Mouse (Mus musculus): ENCODE measurements at regions not wholly inside any gene's neighbourhood (a gene's known extent, or its start where the extent isn't known, plus 50 kb on each side); places are given as distances from the start of the nearest gene placed in this dataset.
A peak's percentile ranks its signal among the peaks of the same experiment; 100 is the strongest.

DNA sequence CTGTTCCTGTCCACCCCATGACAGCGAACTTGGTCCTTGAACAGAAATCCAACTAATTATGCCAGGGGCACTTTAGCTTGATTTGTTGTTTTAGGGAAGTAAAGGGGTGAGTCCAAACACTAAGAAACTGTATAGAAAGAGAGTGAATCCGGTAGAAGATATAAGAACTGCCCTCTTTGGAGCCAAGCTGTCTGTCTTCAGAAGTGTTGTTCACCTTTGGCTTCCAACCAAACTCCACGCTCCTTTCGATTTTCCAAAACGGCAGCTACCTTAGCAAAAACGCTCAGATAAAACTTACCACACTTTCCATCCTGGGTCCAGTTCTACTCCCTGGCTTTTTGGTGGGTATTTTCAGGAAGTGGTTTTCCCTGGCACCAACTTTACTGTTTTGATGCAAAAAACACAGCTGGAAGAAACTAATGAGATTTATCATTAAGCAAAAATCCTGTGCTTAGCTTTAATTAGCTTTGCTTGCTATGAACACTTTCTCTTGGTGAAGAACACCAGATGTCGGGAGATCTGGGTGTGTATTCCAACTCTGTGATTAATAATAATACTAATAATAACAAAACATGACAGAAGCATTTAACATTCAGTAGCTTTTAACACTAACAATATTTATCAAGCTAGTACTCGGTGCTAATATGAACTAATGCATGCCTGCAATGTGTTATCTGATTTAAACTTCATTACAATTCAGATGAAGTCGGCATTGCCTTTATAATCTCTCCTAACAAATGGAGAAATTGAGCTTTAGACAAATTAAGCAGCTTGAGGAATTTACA, 365.3 kb downstream of the Ets1 start:
- WGBS: 48% methylated on average over 9 of the region's 9 CpGs
- Histone ChIP-seq H3K4me2 (peak overlapping the region; percentile 20; the same call in 1 of the 2 replicates), H3K9me3 (replicated peaks) (0 out of 2 replicates have a peak, but pooled peaks cover 2% of the 10 kb centered on the region), H3K4me3 (replicated peaks) (no peak overlapping the region), H3K36me3 (no peaks in the 10 kb centered on the region), H3K9ac (no peak overlapping the region), H3K27ac (no peak overlapping the region), H3K4me1 (peaks cover 8% of the 10 kb centered on the region; the same call in 1 of the 2 replicates), H3K27me3 (no peaks in the 10 kb centered on the region)
- no peak for ATAC-seq (replicated peaks; ENCODE audit: low FRiP score)

GRCm38 (mm10) chr9:33003880-33004279, 367.9 kb downstream of the Ets1 start:
- no peak overlapping the region for H3K4me2 ChIP-seq

GRCm38 (mm10) chr9:33004536-33004935, 368.5 kb downstream of the Ets1 start:
- H3K27me3 ChIP-seq: no peaks in the 10 kb centered on the region
- H3K36me3 ChIP-seq: no peaks in the 10 kb centered on the region
- no peaks in the 10 kb centered on the region for H3K9me3 ChIP-seq (replicated peaks)
- no peak overlapping the region for H3K9ac ChIP-seq
- H3K27ac ChIP-seq: no peak overlapping the region
- H3K4me2 ChIP-seq: no peak overlapping the region
- H3K4me1 ChIP-seq: peaks cover 8% of the 10 kb centered on the region; the same call in 1 of the 2 replicates
- WGBS: 91% methylated on average over 3 of the region's 3 CpGs
- ATAC-seq (replicated peaks; ENCODE audit: low FRiP score): no peak
- no peak overlapping the region for H3K4me3 ChIP-seq (replicated peaks)

More at GRCm38 (mm10) chr9:33003880-33004279, 367.9 kb downstream of the Ets1 start:
- Histone ChIP-seq H3K4me1 (peaks cover 8% of the 10 kb centered on the region; the same call in 1 of the 2 replicates), H3K27me3 (no peaks in the 10 kb centered on the region), H3K9me3 (replicated peaks) (no peaks in the 10 kb centered on the region), H3K27ac (no peak overlapping the region), H3K4me3 (replicated peaks) (no peak overlapping the region), H3K9ac (no peak overlapping the region), H3K36me3 (no peaks in the 10 kb centered on the region)
- ATAC-seq (replicated peaks; ENCODE audit: low FRiP score): no peak
- 87% methylated on average over 1 of the region's 1 CpGs for WGBS

GRCm38 (mm10) chr9:33007456-33008063, 371.5 kb downstream of the Ets1 start:
- ATAC-seq (replicated peaks; ENCODE audit: low FRiP score): no peak
- no peak overlapping the region for H3K4me2 ChIP-seq
- 57% methylated on average over 3 of the region's 3 CpGs for WGBS
- H3K9me3 ChIP-seq (replicated peaks): no peaks in the 10 kb centered on the region
- H3K27ac ChIP-seq: no peak overlapping the region
- H3K4me1 ChIP-seq: no peaks in the 10 kb centered on the region
- no peak overlapping the region for H3K4me3 ChIP-seq (replicated peaks)
- H3K36me3 ChIP-seq: no peaks in the 10 kb centered on the region
- no peak overlapping the region for H3K9ac ChIP-seq
- H3K27me3 ChIP-seq: no peaks in the 10 kb centered on the region

- Histone ChIP-seq H3K4me2 (no peak overlapping the region), H3K9me3 (replicated peaks) (no peaks in the 10 kb centered on the region), H3K4me1 (no peaks in the 10 kb centered on the region), H3K9ac (no peak overlapping the region), H3K27ac (no peak overlapping the region), H3K36me3 (no peaks in the 10 kb centered on the region), H3K27me3 (no peaks in the 10 kb centered on the region), H3K4me3 (replicated peaks) (no peak overlapping the region)
- no peak for ATAC-seq (replicated peaks; ENCODE audit: low FRiP score)
These were observed 375.2 kb downstream of the Ets1 start for GRCm38 (mm10) chr9:33011241-33011640.

DNA sequence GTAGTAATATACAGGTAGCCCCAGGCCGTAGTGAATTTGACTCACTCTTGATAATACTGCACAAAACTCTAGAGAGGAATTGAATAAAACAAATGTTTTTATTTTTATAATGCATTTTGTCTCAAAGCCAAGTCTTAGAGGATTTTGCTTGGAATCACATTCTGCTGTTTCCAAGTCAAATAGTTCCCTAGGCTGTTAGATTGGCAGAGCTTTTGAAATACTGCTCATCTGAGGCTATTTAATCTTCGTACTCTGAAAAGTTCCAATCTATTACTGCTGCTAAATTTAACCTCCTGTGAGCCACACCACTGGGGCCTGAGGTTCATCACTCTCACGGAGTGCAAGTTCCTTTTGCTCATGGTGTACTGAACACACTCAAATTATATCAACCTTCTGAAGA, 399.4 kb downstream of the Ets1 start:
- no peaks in the 10 kb centered on the region for H3K4me1 ChIP-seq
- H3K9me3 ChIP-seq (replicated peaks): no peaks in the 10 kb centered on the region
- H3K4me2 ChIP-seq: no peak overlapping the region
- no peak for ATAC-seq (replicated peaks; ENCODE audit: low FRiP score)
- no peak overlapping the region for H3K27ac ChIP-seq
- H3K9ac ChIP-seq: no peak overlapping the region
- WGBS: 63% methylated on average over 3 of the region's 3 CpGs
- no peaks in the 10 kb centered on the region for H3K27me3 ChIP-seq
- no peak overlapping the region for H3K4me3 ChIP-seq (replicated peaks)
- H3K36me3 ChIP-seq: no peaks in the 10 kb centered on the region

DNA sequence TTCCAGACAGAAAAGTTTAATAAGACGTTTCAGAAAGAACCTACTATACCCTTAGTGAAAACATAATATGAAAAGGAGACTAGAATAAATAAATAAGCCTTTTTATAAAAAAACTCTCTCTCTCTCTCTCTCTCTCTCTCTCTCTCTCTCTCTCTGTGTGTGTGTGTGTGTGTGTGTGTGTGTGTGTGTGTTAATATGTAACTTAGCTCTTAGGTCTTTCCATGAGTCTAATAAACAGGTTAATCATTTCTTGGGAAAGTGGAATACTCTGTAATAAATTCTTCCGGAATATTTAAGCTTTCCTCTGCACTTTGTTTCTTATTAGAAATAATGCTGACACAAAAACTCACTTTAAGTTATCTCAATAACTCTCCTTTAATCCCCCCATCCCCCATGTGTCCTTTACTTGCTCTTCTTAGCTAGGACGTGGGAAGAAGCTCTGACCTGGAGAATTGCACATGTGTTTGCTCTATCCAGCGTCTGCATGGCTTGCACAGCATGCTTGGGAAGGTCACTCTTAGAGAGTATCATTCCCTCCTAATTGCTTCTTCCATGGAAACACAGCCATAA, 403.3 kb downstream of the Ets1 start:
- 0 out of 2 replicates have a peak overlapping the region, but pooled peaks have one; percentile 72 for H3K27ac ChIP-seq
- no peak for ATAC-seq (replicated peaks; ENCODE audit: low FRiP score)

DNA sequence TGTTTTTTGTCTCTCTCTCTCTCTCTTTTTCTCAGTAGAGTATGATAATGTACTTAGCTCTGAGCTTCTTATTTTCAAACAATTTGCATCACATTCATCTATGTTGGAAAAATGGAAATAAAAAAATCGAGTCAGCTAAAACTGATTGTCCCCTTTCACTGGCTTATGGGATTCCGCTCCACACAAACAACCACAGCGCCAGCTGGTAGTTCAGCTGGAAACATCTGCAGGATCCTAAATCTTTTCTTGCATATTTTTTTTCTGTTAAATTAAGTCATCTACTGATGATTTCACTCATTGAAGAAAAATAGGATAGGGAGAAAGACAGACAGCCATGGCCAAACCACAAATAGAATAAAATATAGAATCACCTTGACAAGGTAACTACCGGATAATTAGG, 414.8 kb downstream of the Ets1 start:
- no peaks in the 10 kb centered on the region for H3K27me3 ChIP-seq
- H3K4me3 ChIP-seq (replicated peaks): no peak overlapping the region
- no peaks in the 10 kb centered on the region for H3K9me3 ChIP-seq (replicated peaks)
- H3K4me1 ChIP-seq: no peaks in the 10 kb centered on the region
- WGBS: 82% methylated on average over 4 of the region's 4 CpGs
- H3K27ac ChIP-seq: no peak overlapping the region
- no peak overlapping the region for H3K9ac ChIP-seq
- no peak for ATAC-seq (replicated peaks; ENCODE audit: low FRiP score)
- H3K4me2 ChIP-seq: no peak overlapping the region
- H3K36me3 ChIP-seq: no peaks in the 10 kb centered on the region

More for the DNA sequence above, 403.3 kb downstream of the Ets1 start:
- no peaks in the 10 kb centered on the region for H3K9me3 ChIP-seq (replicated peaks)
- no peaks in the 10 kb centered on the region for H3K4me1 ChIP-seq
- no peaks in the 10 kb centered on the region for H3K36me3 ChIP-seq
- WGBS: 58% methylated on average over 4 of the region's 4 CpGs
- H3K4me3 ChIP-seq (replicated peaks): no peak overlapping the region
- H3K9ac ChIP-seq: no peak overlapping the region
- no peaks in the 10 kb centered on the region for H3K27me3 ChIP-seq
- H3K4me2 ChIP-seq: 0 out of 2 replicates have a peak overlapping the region, but pooled peaks have one; percentile 9

DNA sequence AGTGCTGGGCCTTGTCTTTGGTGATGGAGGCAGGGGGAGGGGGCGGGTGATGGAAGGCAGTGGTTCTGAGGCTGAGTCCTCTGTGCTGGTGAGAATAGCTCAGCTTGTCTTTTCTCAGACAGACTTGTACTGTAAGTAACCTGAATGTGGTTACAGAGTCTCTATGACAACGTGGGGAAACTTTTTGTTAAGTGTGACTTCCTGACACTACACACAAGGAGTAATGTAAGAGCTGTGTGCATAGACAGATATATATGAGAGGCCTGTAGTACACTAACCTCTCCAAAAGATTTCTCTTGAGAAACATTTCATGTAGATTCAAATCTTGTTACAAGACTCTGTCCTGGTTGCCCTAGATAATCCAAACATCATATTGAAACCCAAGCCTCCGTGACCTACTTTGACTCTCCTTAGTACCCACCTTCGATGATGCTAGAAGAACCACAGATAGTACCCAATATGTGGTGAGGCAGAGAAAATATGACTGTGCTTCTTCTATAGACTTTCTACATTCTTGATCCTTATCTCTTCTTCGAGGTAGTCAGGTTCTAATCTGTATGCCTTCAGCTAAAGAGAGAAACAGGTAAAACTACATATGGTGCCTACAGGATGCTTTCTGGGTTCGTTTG, 424.7 kb downstream of the Ets1 start:
- H3K9ac ChIP-seq: no peak overlapping the region
- no peaks in the 10 kb centered on the region for H3K9me3 ChIP-seq (replicated peaks)
- ATAC-seq (replicated peaks; ENCODE audit: low FRiP score): no peak
- H3K4me3 ChIP-seq (replicated peaks): no peak overlapping the region
- 84% methylated on average over 6 of the region's 6 CpGs for WGBS
- H3K4me1 ChIP-seq: no peaks in the 10 kb centered on the region
- no peaks in the 10 kb centered on the region for H3K36me3 ChIP-seq
- H3K4me2 ChIP-seq: no peak overlapping the region
- no peaks in the 10 kb centered on the region for H3K27me3 ChIP-seq
- H3K27ac ChIP-seq: no peak overlapping the region

DNA sequence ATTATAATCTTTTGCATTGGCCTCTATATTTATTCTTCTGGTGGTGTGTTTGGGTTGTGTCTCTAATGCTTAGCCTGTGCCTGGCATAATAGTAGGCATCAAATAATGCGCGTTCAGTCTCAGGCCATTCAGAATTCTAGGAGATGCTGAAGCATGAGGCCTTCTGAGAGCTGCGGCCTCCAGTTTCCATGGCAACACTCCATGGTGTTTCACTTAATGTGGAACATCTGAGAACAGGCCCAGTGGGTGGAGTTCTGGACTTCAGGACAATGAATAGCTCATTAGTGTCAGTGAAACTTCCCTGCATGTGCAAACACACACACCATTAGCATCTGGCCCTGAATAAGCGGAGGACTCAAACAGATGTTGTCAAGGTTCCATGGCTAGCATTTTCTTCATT, 426.5 kb downstream of the Ets1 start:
- no peak for ATAC-seq (replicated peaks; ENCODE audit: low FRiP score)
- Histone ChIP-seq H3K4me1 (no peaks in the 10 kb centered on the region), H3K9me3 (replicated peaks) (no peaks in the 10 kb centered on the region), H3K4me2 (no peak overlapping the region), H3K27ac (no peak overlapping the region), H3K9ac (no peak overlapping the region), H3K36me3 (no peaks in the 10 kb centered on the region), H3K4me3 (replicated peaks) (no peak overlapping the region), H3K27me3 (no peaks in the 10 kb centered on the region)
- 80% methylated on average over 4 of the region's 4 CpGs for WGBS

- Histone ChIP-seq H3K4me1 (no peaks in the 10 kb centered on the region), H3K4me3 (replicated peaks) (no peak overlapping the region), H3K4me2 (no peak overlapping the region), H3K27me3 (no peaks in the 10 kb centered on the region), H3K9ac (no peak overlapping the region), H3K9me3 (replicated peaks) (no peaks in the 10 kb centered on the region), H3K36me3 (no peaks in the 10 kb centered on the region), H3K27ac (no peak overlapping the region)
- WGBS: 85% methylated on average over 3 of the region's 3 CpGs
- ATAC-seq (replicated peaks; ENCODE audit: low FRiP score): no peak
These were observed 429.3 kb downstream of the Ets1 start for GRCm38 (mm10) chr9:33065331-33065730.

DNA sequence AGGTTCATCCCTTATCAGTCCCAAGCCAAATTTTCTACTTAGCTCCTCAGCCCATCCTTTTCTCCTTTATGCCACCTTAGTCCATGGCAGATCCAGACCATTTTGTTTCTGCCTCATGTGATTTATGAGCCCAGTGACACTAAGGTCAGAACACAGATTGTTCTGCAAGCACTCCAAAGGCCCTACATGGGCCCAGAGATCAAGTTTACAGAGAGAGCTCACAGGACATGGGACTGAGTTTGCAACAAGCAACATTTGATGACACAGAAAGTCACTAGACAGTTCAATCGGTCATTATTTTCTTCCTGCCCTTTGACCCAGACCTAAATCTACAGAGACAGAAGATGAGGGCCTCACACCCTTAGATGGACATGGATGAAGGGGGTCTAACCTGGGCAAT, 431.5 kb downstream of the Ets1 start:
- no peak overlapping the region for H3K27ac ChIP-seq
- no peaks in the 10 kb centered on the region for H3K36me3 ChIP-seq
- H3K27me3 ChIP-seq: no peaks in the 10 kb centered on the region
- WGBS: 60% methylated on average over 1 of the region's 1 CpGs
- no peaks in the 10 kb centered on the region for H3K4me1 ChIP-seq
- no peak overlapping the region for H3K4me3 ChIP-seq (replicated peaks)
- no peak overlapping the region for H3K9ac ChIP-seq
- H3K9me3 ChIP-seq (replicated peaks): no peaks in the 10 kb centered on the region
- ATAC-seq (replicated peaks; ENCODE audit: low FRiP score): no peak
- H3K4me2 ChIP-seq: no peak overlapping the region
